Comparison of ENCODE assay signal across 21 mouse cellular contexts in the genomic region with DNA sequence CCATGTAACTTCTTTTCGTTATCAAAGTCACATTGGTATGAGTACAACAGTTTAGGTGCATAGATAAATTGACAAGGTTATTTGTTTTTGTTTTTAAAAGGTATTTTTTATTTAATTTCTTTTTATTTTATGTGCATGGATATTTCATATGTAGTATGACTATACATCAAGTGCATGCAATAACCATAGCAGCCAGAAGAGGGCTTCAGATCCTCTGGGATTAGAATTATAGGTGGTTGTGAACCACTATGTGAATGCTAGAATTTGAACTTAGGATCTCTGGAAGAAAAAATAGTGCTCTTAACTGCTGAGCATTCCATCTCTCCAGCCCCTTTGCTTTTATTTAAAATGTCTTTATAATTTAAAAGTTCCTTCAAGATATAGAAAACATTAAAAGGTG.
DNase-seq lines count a peak whose midpoint lies in the region; ATAC-seq and TF ChIP-seq lines count a peak whose summit lies in the region.
"Had no signal": no experiment of that assay in that cellular context is flagged by ENCODE, and none has a peak within 500 bp of the region (broad histone marks: within the 10 kb centered on the region; RNA-seq: fewer than 3 reads in every experiment).

No protein-coding gene starts in this region.

- no peak overlapping the region for H3K4me3 ChIP-seq in kidney, postnatal 0 days (replicated peaks; ENCODE audit: low read depth, low read length)
- H3K4me3 ChIP-seq in forebrain, embryonic 13.5 days, result no peak overlapping the region
- no peak overlapping the region for H3K4me3 ChIP-seq in kidney, embryonic 14.5 days (ENCODE audit: low read length)
- H3K4me3 ChIP-seq: embryonic facial prominence, embryonic 15.5 days; forebrain, embryonic 15.5 days; hindbrain, embryonic 12.5 days; limb, embryonic 15.5 days; midbrain, embryonic 10.5 days; neural tube, embryonic 15.5 days; stomach, embryonic 15.5 days had no signal

- H3K9ac ChIP-seq in kidney, postnatal 0 days (ENCODE audit: low read depth, low read length), result no peak overlapping the region
- H3K9ac ChIP-seq in forebrain, embryonic 13.5 days, result no peak overlapping the region
- H3K9ac ChIP-seq in kidney, embryonic 14.5 days (ENCODE audit: low read depth, low read length), result no peak overlapping the region
- H3K9ac ChIP-seq: embryonic facial prominence, embryonic 15.5 days; forebrain, embryonic 15.5 days; hindbrain, embryonic 12.5 days; limb, embryonic 15.5 days; neural tube, embryonic 15.5 days; stomach, embryonic 15.5 days had no signal

- TF ChIP-seq CTCF in kidney, postnatal 0 days (IDR thresholded peaks at IDR 0.05; ENCODE audit: low read depth), result peak; percentile 38; the same call in 1 of the 2 replicates

- no peaks in the 10 kb centered on the region for H3K36me3 ChIP-seq in kidney, postnatal 0 days (ENCODE audit: insufficient read depth, low read length)
- no peaks in the 10 kb centered on the region for H3K36me3 ChIP-seq in forebrain, embryonic 13.5 days (ENCODE audit: poor library complexity, severe bottlenecking)
- H3K36me3 ChIP-seq in kidney, embryonic 14.5 days (ENCODE audit: control insufficient read depth, insufficient read depth, low read length), result no peaks in the 10 kb centered on the region
- H3K36me3 ChIP-seq: embryonic facial prominence, embryonic 15.5 days; forebrain, embryonic 15.5 days; hindbrain, embryonic 12.5 days; limb, embryonic 15.5 days; midbrain, embryonic 10.5 days; neural tube, embryonic 15.5 days; stomach, embryonic 15.5 days had no signal

- no peak overlapping the region for H3K27ac ChIP-seq in kidney, postnatal 0 days
- H3K27ac ChIP-seq in forebrain, embryonic 13.5 days, result no peak overlapping the region
- no peak overlapping the region for H3K27ac ChIP-seq in kidney, embryonic 14.5 days (ENCODE audit: low read depth, low read length)
- H3K27ac ChIP-seq: embryonic facial prominence, embryonic 15.5 days; forebrain, embryonic 15.5 days; hindbrain, embryonic 12.5 days; limb, embryonic 15.5 days; midbrain, embryonic 10.5 days; neural tube, embryonic 15.5 days; stomach, embryonic 15.5 days had no signal

- DNase-seq in kidney, postnatal 0 days (ENCODE audit: low spot score), result no peak
- no peak for DNase-seq in kidney, postnatal 4 days
- DNase-seq in right cerebral cortex, postnatal 4 days, result peak; percentile 3
- DNase-seq in right cerebral cortex, postnatal 14 days, result no peak
- peak; percentile 24 for DNase-seq in c-Kit-negative CD71-positive TER-119-positive erythroid progenitor cells, embryonic 14.5 days (ENCODE audit: low read depth, low spot score)
- DNase-seq: cerebellum, adult 18-20 months; heart, adult 18-20 months; kidney, adult 11 months; lung, postnatal 36 days; spleen, adult 18-20 months; thymus, postnatal 25 days had no signal

- WGBS in kidney, postnatal 0 days, result 86% methylated on average over 1 of the region's 1 CpGs
- 90% methylated on average over 1 of the region's 1 CpGs for WGBS in forebrain, embryonic 13.5 days
- 86% methylated on average over 1 of the region's 1 CpGs for WGBS in kidney, embryonic 14.5 days

- H3K27me3 ChIP-seq in kidney, postnatal 0 days (ENCODE audit: insufficient read depth, low read length), result no peaks in the 10 kb centered on the region
- no peaks in the 10 kb centered on the region for H3K27me3 ChIP-seq in forebrain, embryonic 13.5 days
- no peaks in the 10 kb centered on the region for H3K27me3 ChIP-seq in kidney, embryonic 14.5 days (ENCODE audit: control insufficient read depth, insufficient read depth, low read length)
- H3K27me3 ChIP-seq: embryonic facial prominence, embryonic 15.5 days; forebrain, embryonic 15.5 days; hindbrain, embryonic 12.5 days; limb, embryonic 15.5 days; neural tube, embryonic 15.5 days; stomach, embryonic 15.5 days had no signal

- ATAC-seq in kidney, postnatal 0 days (replicated peaks; ENCODE audit: low FRiP score, low read depth), result no peak
- ATAC-seq in forebrain, embryonic 13.5 days, result no peak
- ATAC-seq in kidney, embryonic 14.5 days (ENCODE audit: low FRiP score, low TSS enrichment), result no peak
- ATAC-seq: CD4-positive, CD25-positive, alpha-beta regulatory T cell, adult 4 months; forebrain, embryonic 15.5 days had no signal

- no peak overlapping the region for H3K4me2 ChIP-seq in kidney, postnatal 0 days (ENCODE audit: low read length)
- H3K4me2 ChIP-seq in forebrain, embryonic 13.5 days, result no peak overlapping the region
- no peak overlapping the region for H3K4me2 ChIP-seq in kidney, embryonic 14.5 days (replicated peaks; ENCODE audit: low read depth, low read length)
- H3K4me2 ChIP-seq: embryonic facial prominence, embryonic 15.5 days; forebrain, embryonic 15.5 days; hindbrain, embryonic 12.5 days; limb, embryonic 15.5 days; neural tube, embryonic 15.5 days; stomach, embryonic 15.5 days had no signal

- no peaks in the 10 kb centered on the region for H3K4me1 ChIP-seq in kidney, postnatal 0 days (replicated peaks; ENCODE audit: insufficient read depth, low read length)
- no peaks in the 10 kb centered on the region for H3K4me1 ChIP-seq in forebrain, embryonic 13.5 days
- H3K4me1 ChIP-seq in kidney, embryonic 14.5 days (ENCODE audit: control insufficient read depth, insufficient read depth, low read length), result no peaks in the 10 kb centered on the region
- H3K4me1 ChIP-seq: embryonic facial prominence, embryonic 15.5 days; forebrain, embryonic 15.5 days; hindbrain, embryonic 12.5 days; limb, embryonic 15.5 days; midbrain, embryonic 10.5 days; neural tube, embryonic 15.5 days; stomach, embryonic 15.5 days had no signal

- H3K9me3 ChIP-seq in kidney, postnatal 0 days (replicated peaks; ENCODE audit: low read length), result no peaks in the 10 kb centered on the region
- H3K9me3 ChIP-seq in forebrain, embryonic 13.5 days (replicated peaks), result no peaks in the 10 kb centered on the region
- no peaks in the 10 kb centered on the region for H3K9me3 ChIP-seq in kidney, embryonic 14.5 days (ENCODE audit: control insufficient read depth, low read length)
- H3K9me3 ChIP-seq: embryonic facial prominence, embryonic 15.5 days; forebrain, embryonic 15.5 days; hindbrain, embryonic 12.5 days; limb, embryonic 15.5 days; midbrain, embryonic 10.5 days; neural tube, embryonic 15.5 days; stomach, embryonic 15.5 days had no signal

Comparison
In these comparisons a context has a peak if more than half of its experiments do, and no peak if none do; other contexts are left out.
1. DNase-seq: peak in right cerebral cortex, postnatal 4 days (single experiment) and c-Kit-negative CD71-positive TER-119-positive erythroid progenitor cells, embryonic 14.5 days (single experiment); none in kidney, postnatal 0 days (single experiment), kidney, postnatal 4 days (0 of 2) and right cerebral cortex, postnatal 14 days (single experiment).